Mouse (Mus musculus): ENCODE results near the gene Prrg2.
"Not testable (repeated sequence)": the region's sequence is repeated elsewhere in the genome, so short reads cannot be mapped to it uniquely, and the experiment has no call there.

The Prrg2 gene

GRCm38 (mm10) chr7:45062239-45062835, at the start of gene Prrg2, which contains the start of gene Nosip:
TSS of gene Prrg2 (minus strand) at chr7:45062677.
TSS of gene Nosip (plus strand) at chr7:45062429.
- DNase-seq: peak; percentile 95

- no peak for DNase-seq
Observed at GRCm38 (mm10) chr7:45111940-45112339, 49.5 kb upstream of the Prrg2 start.

GRCm38 (mm10) chr7:45110089-45110488, 47.6 kb upstream of the Prrg2 start:
- DNase-seq: not testable (repeated sequence)

GRCm38 (mm10) chr7:45107052-45107645, 44.7 kb upstream of the Prrg2 start:
- DNase-seq: no peak

- no peak for DNase-seq
Observed at GRCm38 (mm10) chr7:45106441-45106840, 44.0 kb upstream of the Prrg2 start.

- DNase-seq: no peak
Observed at GRCm38 (mm10) chr7:45105491-45105890, 43.0 kb upstream of the Prrg2 start.

GRCm38 (mm10) chr7:45104941-45105340, 42.5 kb upstream of the Prrg2 start:
- DNase-seq: no peak

- no peak for DNase-seq
Observed at GRCm38 (mm10) chr7:45103652-45104180, 41.2 kb upstream of the Prrg2 start, which contains the start of gene Fcgrt. TSS of gene Fcgrt (minus strand) at chr7:45103851.

GRCm38 (mm10) chr7:45102940-45103585, 40.6 kb upstream of the Prrg2 start:
- no peak for DNase-seq

- no peak for DNase-seq
Observed at GRCm38 (mm10) chr7:45102441-45102840, 40.0 kb upstream of the Prrg2 start.

- no peak for DNase-seq
Observed at GRCm38 (mm10) chr7:45100046-45100445, 37.6 kb upstream of the Prrg2 start.

GRCm38 (mm10) chr7:45098541-45099240, 36.2 kb upstream of the Prrg2 start:
- no peak for DNase-seq

- DNase-seq: no peak
Observed at GRCm38 (mm10) chr7:45097479-45097878, 35.0 kb upstream of the Prrg2 start.

GRCm38 (mm10) chr7:45095965-45096364, 33.5 kb upstream of the Prrg2 start:
- DNase-seq: not testable (repeated sequence)

GRCm38 (mm10) chr7:45095367-45095766, 32.9 kb upstream of the Prrg2 start:
- no peak for DNase-seq

GRCm38 (mm10) chr7:45094121-45094520, 31.6 kb upstream of the Prrg2 start:
- DNase-seq: no peak

GRCm38 (mm10) chr7:45093516-45093905, 31.0 kb upstream of the Prrg2 start:
- DNase-seq: peak; percentile 39

GRCm38 (mm10) chr7:45092828-45093515, 30.5 kb upstream of the Prrg2 start:
- DNase-seq: no peak

- no peak for DNase-seq
Observed at GRCm38 (mm10) chr7:45092048-45092447, 29.6 kb upstream of the Prrg2 start, which contains the start of gene Rcn3. TSS of gene Rcn3 (minus strand) at chr7:45092221.

- DNase-seq: no peak
Observed at GRCm38 (mm10) chr7:45091001-45091990, 28.8 kb upstream of the Prrg2 start.
